Mouse (Mus musculus) c-Kit-positive CD71-positive TER-119-positive erythroid progenitor cells, embryonic 14.5 days (primary cell): Measurements from ENCODE around the gene Fgfr2.
"Not testable (repeated sequence)": the region's sequence is repeated elsewhere in the genome, so short reads cannot be mapped to it uniquely, and the experiment has no call there.

ENCODE experiments used
- DNase-seq: peaks from one replicate; pipeline ENCODE4 v3.0.0-alpha.2; 2013; ENCODE audit warnings: low spot score

Gene Fgfr2

DNA sequence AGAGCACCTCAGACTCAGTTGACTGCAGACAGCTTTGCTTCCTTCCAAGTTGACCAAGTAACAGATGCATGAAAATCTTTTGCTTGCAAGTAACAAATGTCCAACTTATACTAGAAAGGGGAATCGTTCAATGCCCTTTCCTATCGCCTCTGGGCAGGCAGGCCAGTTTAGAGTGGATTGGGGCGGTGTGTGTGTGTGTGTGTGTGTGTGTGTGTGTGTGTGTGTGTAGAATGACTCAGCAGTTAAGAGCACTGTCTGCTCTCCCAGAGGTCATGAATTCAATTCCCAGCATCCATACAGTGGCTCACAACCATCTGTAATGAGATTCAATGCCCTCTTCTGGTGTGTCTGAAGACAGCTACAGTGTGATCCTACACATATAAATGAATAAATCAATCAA is 2523.1 kb downstream of the Fgfr2 start:
- no peak for DNase-seq

DNA sequence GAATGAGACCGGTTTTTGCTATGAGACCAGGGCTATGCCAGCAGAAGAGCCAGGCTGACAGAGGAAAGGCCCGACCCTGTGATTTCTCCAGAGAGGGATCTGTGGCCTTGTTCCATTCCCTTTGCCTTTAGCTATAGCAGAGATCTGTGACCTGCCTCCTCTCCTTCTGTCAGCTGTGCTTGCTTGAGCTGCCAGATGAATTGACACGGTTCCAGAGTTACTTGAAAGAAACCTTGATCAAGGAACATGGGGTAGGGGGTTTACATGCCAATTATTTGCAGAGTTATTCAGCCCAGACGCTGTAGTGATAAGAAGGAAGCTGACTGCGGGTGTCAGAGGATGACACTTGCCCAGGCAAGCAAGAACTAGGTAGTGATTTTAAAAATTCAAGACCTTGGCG is 2525.6 kb downstream of the Fgfr2 start:
- DNase-seq: no peak

DNA sequence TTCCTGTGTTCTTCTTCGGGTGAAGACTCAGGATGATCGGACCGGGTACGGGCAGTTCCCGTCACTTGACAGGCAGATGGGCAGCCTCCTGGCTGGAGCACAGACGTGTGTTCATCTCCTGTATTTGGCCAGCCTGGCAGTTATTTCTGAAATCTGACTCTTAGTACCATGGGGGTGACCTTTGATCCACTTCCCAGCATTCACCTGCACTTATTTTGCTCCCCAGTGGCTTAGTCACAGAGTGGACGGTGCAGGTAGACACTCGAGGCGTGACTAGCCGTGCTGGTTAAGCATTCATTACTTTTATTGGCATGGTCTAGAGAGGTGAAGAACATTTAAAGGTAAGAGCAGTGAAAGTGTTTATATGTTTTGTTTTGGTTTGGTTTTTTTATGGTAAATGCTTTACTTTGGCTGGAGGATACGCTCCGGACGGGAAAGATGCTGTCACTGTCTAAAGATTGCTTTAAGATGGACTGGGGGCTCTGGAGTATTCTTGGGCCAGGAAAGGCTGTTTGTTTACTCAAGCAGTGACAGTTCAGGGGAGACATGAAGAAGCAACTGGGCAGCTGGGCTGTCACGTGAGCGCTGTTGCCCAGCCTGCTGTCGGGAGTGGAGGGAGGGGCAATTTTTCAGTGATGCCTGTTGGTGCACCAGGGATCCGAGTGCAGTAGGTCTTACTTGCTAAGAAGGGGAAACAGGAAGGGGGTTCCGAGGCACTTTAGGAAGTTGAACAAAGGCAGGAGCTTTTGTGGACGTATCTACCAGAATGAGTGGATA is 2526.9 kb downstream of the Fgfr2 start:
- DNase-seq: not testable (repeated sequence)

- not testable (repeated sequence) for DNase-seq
Measured at GRCm38 (mm10) chr7:130593375-130594239, 2529.5 kb downstream of the Fgfr2 start.

GRCm38 (mm10) chr7:130592975-130593374 is 2530.2 kb downstream of the Fgfr2 start:
- not testable (repeated sequence) for DNase-seq

DNA sequence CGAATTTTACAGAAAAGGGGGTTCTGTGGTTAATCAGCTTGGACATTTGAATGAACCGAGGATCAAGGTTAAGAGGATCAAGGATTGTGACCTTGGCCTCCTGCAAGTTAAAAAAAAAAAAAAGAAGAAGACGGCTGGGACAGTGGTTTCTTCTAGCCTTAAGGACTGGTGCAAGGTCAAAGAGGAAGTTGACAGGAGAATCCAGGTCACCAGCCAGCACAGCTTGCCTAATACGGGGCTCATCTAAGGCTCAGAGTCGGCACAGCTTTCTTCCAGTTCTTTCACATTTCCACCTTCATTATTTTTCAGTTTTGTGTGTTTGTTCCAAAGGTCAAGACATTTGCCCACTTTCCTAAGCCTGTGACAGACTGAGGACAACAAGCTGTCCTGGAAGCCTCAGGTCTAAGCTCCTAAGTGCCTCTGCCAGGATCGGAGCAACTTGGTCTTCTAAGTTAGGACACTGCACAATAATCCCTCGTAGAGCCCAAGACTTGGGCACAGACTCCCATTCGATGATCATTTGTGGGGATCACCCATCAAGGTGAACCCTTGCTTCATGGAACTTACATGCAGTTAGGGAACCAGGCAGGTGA is 2532.2 kb downstream of the Fgfr2 start:
- DNase-seq: no peak

GRCm38 (mm10) chr7:130590081-130590828 is 2532.9 kb downstream of the Fgfr2 start:
- DNase-seq: no peak

- DNase-seq: no peak
Measured at GRCm38 (mm10) chr7:130586521-130587072, 2536.6 kb downstream of the Fgfr2 start.

GRCm38 (mm10) chr7:130578607-130579006 is 2544.5 kb downstream of the Fgfr2 start:
- no peak for DNase-seq

GRCm38 (mm10) chr7:130578066-130578465 is 2545.1 kb downstream of the Fgfr2 start:
- DNase-seq: no peak

DNA sequence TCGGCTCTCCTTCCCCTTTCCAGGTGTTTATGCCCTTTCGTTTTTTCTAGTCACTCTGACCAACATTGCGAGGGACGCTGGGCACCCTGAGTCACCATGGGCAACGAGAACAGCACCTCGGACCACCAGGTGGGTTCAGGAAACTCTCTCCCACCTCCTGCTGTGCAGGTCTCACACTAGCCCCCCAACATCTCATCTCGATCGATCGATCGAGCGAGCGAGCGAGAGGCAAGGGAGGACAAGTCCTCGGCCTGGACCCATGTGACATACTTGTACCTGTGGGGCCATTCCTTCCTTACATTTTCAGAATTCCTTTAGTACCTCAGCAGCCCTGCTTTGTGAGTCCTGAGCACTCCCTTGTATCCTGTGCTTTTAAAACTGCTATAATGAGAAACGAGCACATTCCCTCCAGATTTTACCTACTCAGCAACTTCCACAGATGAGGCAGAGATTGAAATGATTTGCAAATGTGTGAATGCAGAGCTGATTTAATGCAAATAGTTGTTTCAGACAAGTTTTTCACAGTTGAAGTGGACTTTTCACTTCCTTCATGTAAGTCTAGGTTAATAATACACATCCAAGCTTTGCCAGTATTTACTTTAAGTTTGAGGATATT is 2545.7 kb downstream of the Fgfr2 start, which contains the start of gene Tacc2:
Gene Tacc2 (plus strand): TSS at position 51 of the 616 bp plus-strand sequence.
- DNase-seq: no peak

- no peak for DNase-seq
Measured at GRCm38 (mm10) chr7:130576981-130577380, 2546.2 kb downstream of the Fgfr2 start.

DNA sequence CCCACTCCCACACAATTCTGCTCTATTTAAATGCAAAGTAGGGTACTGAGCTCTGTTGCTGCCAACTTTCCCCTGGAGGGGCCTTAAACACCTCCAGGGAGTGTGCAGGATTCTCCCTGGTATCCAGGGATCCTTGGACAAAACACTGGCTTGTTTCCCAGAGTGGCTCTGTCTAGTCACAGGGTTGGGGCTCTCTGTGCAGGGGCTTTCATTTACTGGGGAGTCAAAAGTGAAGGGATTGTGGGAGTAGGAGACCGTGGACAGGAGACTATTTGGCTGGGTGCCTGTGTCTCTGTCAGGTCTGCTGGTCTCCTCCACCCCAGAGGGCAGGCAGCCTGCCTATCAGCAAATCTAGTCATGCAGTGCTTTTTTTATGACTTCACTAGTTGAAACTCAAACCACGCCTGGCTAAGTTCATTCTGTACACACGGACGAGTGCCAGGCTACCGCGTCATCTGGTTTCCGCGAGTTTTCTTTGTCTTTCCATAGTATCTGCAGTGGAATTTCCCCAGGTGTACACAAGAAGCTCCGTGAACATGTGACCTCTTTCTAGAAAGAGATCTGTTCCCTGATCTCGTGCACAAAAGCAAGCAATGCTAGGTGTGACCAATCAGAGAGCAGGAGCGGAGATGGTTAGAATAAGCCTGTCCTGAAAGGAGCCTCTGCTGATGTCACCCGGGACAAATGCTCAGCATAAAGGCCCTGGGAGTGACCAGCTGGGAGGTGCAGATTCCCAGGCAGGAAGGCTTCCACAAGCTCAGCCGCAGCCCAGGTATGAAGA is 2548.7 kb downstream of the Fgfr2 start:
- DNase-seq: no peak

- DNase-seq: no peak
Measured at GRCm38 (mm10) chr7:130573746-130574145, 2549.4 kb downstream of the Fgfr2 start.

GRCm38 (mm10) chr7:130572821-130573220 is 2550.3 kb downstream of the Fgfr2 start, which contains the start of gene Nsmce4a:
Nsmce4a (minus strand) TSS chr7:130573118.
- no peak for DNase-seq

DNA sequence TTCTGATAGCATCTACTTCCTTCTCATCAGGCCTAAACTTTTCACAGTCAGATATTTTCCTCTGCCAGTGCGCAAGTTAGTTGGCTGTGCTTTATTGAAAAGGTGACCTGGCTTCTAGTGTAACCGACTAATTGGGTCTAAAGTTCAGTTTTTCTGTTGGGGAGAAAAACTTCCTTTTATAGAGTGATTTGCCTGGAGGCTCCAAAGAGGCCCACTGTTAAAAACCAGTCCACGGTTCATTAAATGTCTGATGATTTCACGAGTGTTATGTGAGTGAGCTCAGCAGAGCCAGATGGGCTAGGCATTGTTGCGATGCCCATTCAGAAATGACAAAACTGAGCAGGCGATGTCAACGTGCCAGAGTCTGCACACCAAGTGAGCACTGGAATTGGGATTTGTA is 2552.7 kb downstream of the Fgfr2 start:
- no peak for DNase-seq

DNA sequence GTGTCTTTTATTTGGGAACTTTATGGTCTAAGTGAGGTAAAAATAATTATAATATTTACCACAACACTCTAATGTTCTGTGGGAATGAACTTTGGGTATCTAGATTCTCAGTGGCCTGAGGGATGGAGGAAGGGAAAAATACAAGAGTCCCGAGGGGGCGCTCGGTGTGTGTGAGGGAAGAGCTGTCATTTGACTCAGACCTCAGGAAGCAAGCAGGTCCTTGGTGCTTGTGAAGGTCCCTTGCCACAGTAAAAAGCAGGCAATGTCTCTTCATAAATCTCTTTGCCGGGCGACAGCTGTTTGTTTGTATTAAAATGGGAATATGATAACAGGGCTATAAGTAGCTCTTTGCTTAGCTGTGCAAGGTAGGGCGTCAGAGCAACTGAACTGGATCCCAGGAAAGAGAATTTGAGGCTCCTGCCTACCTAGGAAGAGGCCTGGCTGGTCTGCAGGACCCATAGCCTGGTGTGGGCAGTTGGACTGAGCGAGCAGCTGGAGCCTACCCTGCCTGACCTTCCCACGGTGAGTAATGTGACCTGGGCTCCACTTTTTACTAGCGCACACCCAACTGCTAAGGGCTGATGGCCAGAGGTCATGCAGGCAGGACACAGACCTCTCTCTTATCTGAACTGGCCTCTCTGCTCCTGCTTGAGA is 2554.2 kb downstream of the Fgfr2 start:
- no peak for DNase-seq

DNA sequence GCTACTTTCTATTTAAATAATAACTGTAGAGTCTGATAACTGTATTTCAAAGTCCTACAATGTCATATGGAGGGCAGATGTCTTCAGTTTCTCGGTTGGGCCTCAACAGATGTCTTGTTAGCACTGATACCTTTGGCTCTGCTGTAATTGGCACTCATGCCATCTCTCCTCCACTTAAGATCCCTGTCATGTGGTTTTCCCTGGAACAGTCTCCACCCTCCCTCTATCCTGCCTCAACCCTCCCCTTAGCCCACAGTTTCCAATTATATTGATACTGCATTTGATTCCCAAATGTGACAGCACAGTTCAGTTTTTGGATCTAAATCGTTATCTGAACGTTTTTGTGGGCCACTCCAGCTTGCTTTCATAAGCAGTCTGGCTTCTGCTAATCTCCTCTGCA is 2558.6 kb downstream of the Fgfr2 start:
- DNase-seq: no peak

GRCm38 (mm10) chr7:130563880-130564279 is 2559.3 kb downstream of the Fgfr2 start:
- DNase-seq: no peak

DNA sequence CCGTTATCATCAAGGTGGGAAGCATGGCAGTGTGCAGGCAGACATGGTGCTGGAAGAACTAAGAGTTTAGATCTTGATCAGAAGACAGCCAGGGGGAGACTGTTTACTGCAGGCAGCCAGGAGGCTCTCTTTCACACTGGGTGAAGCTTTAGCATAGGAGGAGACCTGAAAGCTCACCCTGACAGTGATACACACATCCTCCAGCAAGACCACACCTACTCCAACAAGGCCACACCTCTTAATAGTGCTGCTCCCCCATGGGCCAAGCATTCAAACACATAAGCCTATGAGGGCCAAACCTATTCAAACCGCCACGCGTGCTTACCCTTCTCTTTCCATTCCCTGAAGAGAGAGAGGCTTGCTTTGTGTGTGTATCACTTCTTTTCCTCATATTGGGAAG is 2559.9 kb downstream of the Fgfr2 start:
- no peak for DNase-seq
